Mouse (Mus musculus) heart, adult 2 months (tissue): ENCODE data around the gene Bicd2.

ENCODE experiments used
- CTCF ChIP-seq: fragments of 200-600 bp; IDR thresholded peaks from 2 replicates; pipeline ENCODE4 v1.8.1; 2022; ENCODE audit warnings: antibody characterized with exemption, mild to moderate bottlenecking, moderate library complexity
- EP300 ChIP-seq: fragments of 200-500 bp; IDR thresholded peaks from 2 replicates; pipeline ENCODE4 v1.6.1; 2011; ENCODE audit warnings: low read depth, low read length, control low read depth; ENCODE audit not compliant: insufficient read depth
- POLR2A ChIP-seq: fragments of 200-500 bp; IDR thresholded peaks from 2 replicates; pipeline ENCODE4 v1.6.1; 2011; ENCODE audit warnings: mild to moderate bottlenecking, low read depth, low read length, control low read depth; ENCODE audit not compliant: insufficient read depth

GRCm38 (mm10) chr13:49322739-49323138 lies 18.6 kb upstream of the Bicd2 start:
- TF ChIP-seq CTCF (no peak), POLR2A (no peak), EP300 (no peak)
